Mouse (Mus musculus) myocyte (in vitro differentiated cells): Measurements from ENCODE around the gene Cdkn2c. TPM values are rescaled to one million over a fixed set of nuclear protein-coding genes. Genes with fewer than 3 reads are reported as not detected.
A peak's percentile ranks its signal among the peaks of the same experiment; 100 is the strongest.

Experiments used
- H3K27me3 ChIP-seq: one replicate; pipeline ENCODE4 v1.6.1; 2011; ENCODE audit not compliant: control insufficient read depth, insufficient read depth, insufficient read length
- H3K36me3 ChIP-seq: one replicate; pipeline ENCODE4 v1.6.1; 2011; ENCODE audit not compliant: control insufficient read depth, insufficient read depth
- H3K4me2 ChIP-seq: one replicate; pipeline ENCODE4 v1.6.1; 2011; ENCODE audit warnings: low read depth, control low read depth
- H3K4me3 ChIP-seq: one replicate; pipeline ENCODE4 v1.5.1; 2011; ENCODE audit warnings: mild to moderate bottlenecking, control low read depth, moderate library complexity
- H3K79me2 ChIP-seq: one replicate; pipeline ENCODE4 v1.6.1; 2011; ENCODE audit not compliant: control insufficient read depth, insufficient read depth
- H3ac ChIP-seq: one replicate; pipeline ENCODE4 v1.6.1; 2011; ENCODE audit not compliant: control insufficient read depth, insufficient read length
- CEBPB ChIP-seq: IDR thresholded peaks from 2 replicates; pipeline ENCODE4 v1.6.1; 2011; ENCODE audit warnings: mild to moderate bottlenecking, moderate library complexity; ENCODE audit not compliant: poor library complexity, insufficient read depth, severe bottlenecking
- E2F4 ChIP-seq: IDR thresholded peaks from one replicate; pipeline ENCODE4 v1.6.1; 2011; ENCODE audit warnings: mild to moderate bottlenecking, control low read depth, moderate library complexity; ENCODE audit not compliant: insufficient read depth
- MAX ChIP-seq: IDR thresholded peaks from one replicate; pipeline ENCODE4 v1.6.1; 2011; ENCODE audit warnings: low read depth, mild to moderate bottlenecking, control low read depth
- MYOD1 ChIP-seq, 3 experiments: IDR thresholded peaks; one replicate each; pipeline ENCODE4 v1.6.1; 2011; ENCODE audit warnings: control low read depth in 2 of 3, low read depth in 2 of 3, mild to moderate bottlenecking in 2 of 3, moderate library complexity in 1 of 3; ENCODE audit not compliant: insufficient read length in 2 of 3, control insufficient read depth in 1 of 3
- MYOG ChIP-seq, 3 experiments: IDR thresholded peaks; one replicate each; pipeline ENCODE4 v1.6.1; 2011; ENCODE audit warnings: control low read depth in 2 of 3, low read depth in 2 of 3, mild to moderate bottlenecking in 2 of 3; ENCODE audit not compliant: insufficient read length in 2 of 3, control insufficient read depth in 1 of 3, insufficient read depth in 1 of 3
- POLR2A ChIP-seq: IDR thresholded peaks from one replicate; pipeline ENCODE4 v1.6.1; 2011; ENCODE audit warnings: low read depth, mild to moderate bottlenecking, control low read depth, moderate library complexity; ENCODE audit not compliant: insufficient read length
- POLR2AphosphoS2 ChIP-seq: IDR thresholded peaks from one replicate; pipeline ENCODE4 v1.6.1; 2011; ENCODE audit warnings: low read depth, control low read depth; ENCODE audit not compliant: insufficient read length
- REST ChIP-seq: IDR thresholded peaks from one replicate; pipeline ENCODE4 v1.6.1; 2011; ENCODE audit warnings: mild to moderate bottlenecking, control low read depth, moderate library complexity; ENCODE audit not compliant: insufficient read depth, insufficient read length
- SRF ChIP-seq: IDR thresholded peaks from one replicate; pipeline ENCODE4 v1.6.1; 2011; ENCODE audit warnings: low read depth; ENCODE audit not compliant: control insufficient read depth, insufficient read length
- TCF12 ChIP-seq: IDR thresholded peaks from one replicate; pipeline ENCODE4 v1.6.1; 2011; ENCODE audit warnings: mild to moderate bottlenecking, control low read depth; ENCODE audit not compliant: poor library complexity, insufficient read depth, severe bottlenecking
- TCF3 ChIP-seq: IDR thresholded peaks from one replicate; pipeline ENCODE4 v1.6.1; 2011; ENCODE audit warnings: low read depth, control low read depth; ENCODE audit not compliant: insufficient read length
- USF1 ChIP-seq: IDR thresholded peaks from one replicate; pipeline ENCODE4 v1.6.1; 2011; ENCODE audit warnings: low read depth, mild to moderate bottlenecking, control low read depth, moderate library complexity
- polyA plus RNA-seq: library from polyadenylated mRNA; unstranded; fragments of >200 nt; fragmentation: generic; extraction: Trizol; gene quantifications from one replicate; pipeline ENCODE4 v1.2.1, GENCODE M21; 2012; ENCODE audit warnings: missing spikeins

Cdkn2c gene
- polyA plus RNA-seq, 1 experiment = 17.3 TPM

GRCm38 (mm10) chr4:109664091-109664490, 2.9 kb downstream of the Cdkn2c start:
- H3K4me3 ChIP-seq = peak overlapping the region; percentile 80
- peaks cover 57% of the 10 kb centered on the region for H3K79me2 ChIP-seq
- no peaks in the 10 kb centered on the region for H3K36me3 ChIP-seq
- no peaks in the 10 kb centered on the region for H3K27me3 ChIP-seq
- H3ac ChIP-seq = no peak overlapping the region
- peak overlapping the region; percentile 93 for H3K4me2 ChIP-seq
- no peak for TF ChIP-seq USF1
- TF ChIP-seq TCF12 = no peak
- TF ChIP-seq POLR2AphosphoS2 = no peak
- TF ChIP-seq MYOG (IDR thresholded peaks at IDR 0.05; ENCODE audit: control insufficient read depth in 1 of 3, insufficient read depth in 1 of 3, insufficient read length in 2 of 3, low read depth in 2 of 3) = no peak
- no peak for TF ChIP-seq REST

DNA sequence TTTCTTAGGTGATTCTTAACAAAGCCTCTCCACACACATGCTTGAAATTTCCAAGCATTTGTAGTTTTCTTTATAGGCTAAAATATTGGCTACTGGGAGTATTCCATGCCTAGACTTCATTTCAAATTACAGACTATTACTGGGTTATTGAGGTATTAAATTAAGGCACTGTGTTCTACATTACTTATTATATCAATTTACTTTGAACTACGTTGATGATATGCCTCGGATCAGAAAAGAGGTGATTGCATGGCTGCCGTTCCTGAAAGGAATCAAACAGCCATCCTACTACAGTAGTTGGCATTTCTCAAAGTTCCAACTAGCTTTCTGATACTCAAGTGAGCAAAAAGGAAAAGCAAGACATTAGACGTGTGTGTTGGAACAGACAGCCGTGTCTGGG, 4.7 kb downstream of the Cdkn2c start:
- H3K36me3 ChIP-seq = no peaks in the 10 kb centered on the region
- H3ac ChIP-seq = no peak overlapping the region
- H3K4me2 ChIP-seq = peak overlapping the region; percentile 66
- TF ChIP-seq E2F4 = no peak
- no peak for TF ChIP-seq POLR2A
- no peak for TF ChIP-seq POLR2AphosphoS2
- no peak for TF ChIP-seq MYOD1 (IDR thresholded peaks at IDR 0.05; ENCODE audit: control insufficient read depth in 1 of 3, insufficient read length in 2 of 3, low read depth in 2 of 3)
- TF ChIP-seq MAX = no peak
- no peak for TF ChIP-seq USF1
- TF ChIP-seq CEBPB = no peak
- no peak for TF ChIP-seq TCF12
- no peak for TF ChIP-seq MYOG (IDR thresholded peaks at IDR 0.05; ENCODE audit: control insufficient read depth in 1 of 3, insufficient read depth in 1 of 3, insufficient read length in 2 of 3, low read depth in 2 of 3)
- no peak for TF ChIP-seq SRF
- H3K27me3 ChIP-seq = no peaks in the 10 kb centered on the region
- no peak overlapping the region for H3K4me3 ChIP-seq
- peaks cover 54% of the 10 kb centered on the region for H3K79me2 ChIP-seq

GRCm38 (mm10) chr4:109661183-109661582, 5.8 kb downstream of the Cdkn2c start:
- Histone ChIP-seq H3K27me3 (no peaks in the 10 kb centered on the region), H3ac (no peak overlapping the region), H3K36me3 (no peaks in the 10 kb centered on the region), H3K79me2 (peaks cover 54% of the 10 kb centered on the region), H3K4me2 (peak overlapping the region; percentile 22), H3K4me3 (no peak overlapping the region)
- TF ChIP-seq CEBPB (no peak), MYOD1 (IDR thresholded peaks at IDR 0.05; ENCODE audit: control insufficient read depth in 1 of 3, insufficient read length in 2 of 3, low read depth in 2 of 3) (no peak), USF1 (no peak), SRF (no peak)

DNA sequence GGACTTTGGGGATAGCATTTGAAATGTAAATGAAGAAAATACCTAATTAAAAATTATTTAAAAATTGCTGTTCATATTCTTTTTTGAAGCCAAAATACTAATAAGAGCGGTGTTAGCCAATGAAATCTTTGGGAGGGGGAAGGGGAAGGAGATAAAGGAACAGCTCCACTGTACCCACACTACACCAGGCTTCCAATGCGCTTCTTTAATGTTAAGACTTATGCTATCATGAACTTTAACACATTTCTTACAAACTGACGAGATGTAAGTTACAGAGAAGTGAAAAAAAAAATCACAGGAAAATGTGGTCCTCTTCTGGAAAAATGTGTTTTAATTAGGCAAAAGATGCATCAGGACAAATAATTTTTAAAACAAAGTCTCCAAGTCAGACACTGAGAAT, 6.4 kb downstream of the Cdkn2c start:
- Histone ChIP-seq H3K27me3 (no peaks in the 10 kb centered on the region), H3K36me3 (no peaks in the 10 kb centered on the region), H3ac (no peak overlapping the region), H3K4me2 (no peak overlapping the region), H3K79me2 (peaks cover 53% of the 10 kb centered on the region), H3K4me3 (no peak overlapping the region)
- TF ChIP-seq POLR2AphosphoS2 (no peak), USF1 (no peak), POLR2A (no peak), SRF (no peak), CEBPB (no peak), REST (no peak)

DNA sequence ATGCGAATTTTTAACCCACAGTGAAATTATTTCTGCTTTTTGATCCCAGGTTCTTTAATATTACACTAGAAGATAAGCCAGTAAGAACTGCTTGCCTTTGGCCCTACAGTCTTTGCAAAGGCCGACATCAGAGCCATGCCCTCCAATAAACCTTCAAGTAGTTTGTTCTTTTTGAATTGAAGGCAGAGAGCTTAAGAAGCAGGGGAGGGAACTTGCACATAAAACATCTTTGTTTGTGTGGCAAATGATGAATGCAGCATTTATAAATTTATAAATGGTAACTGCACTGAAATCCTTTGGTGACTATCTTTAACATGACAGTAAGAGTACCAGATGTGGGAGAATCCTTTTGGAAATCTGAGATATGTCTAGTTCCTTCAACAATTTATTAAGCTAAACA, 7.4 kb downstream of the Cdkn2c start:
- Histone ChIP-seq H3K27me3 (no peaks in the 10 kb centered on the region), H3K79me2 (peaks cover 43% of the 10 kb centered on the region)
- TF ChIP-seq TCF12 (no peak), USF1 (no peak), SRF (no peak), MAX (no peak), MYOG (IDR thresholded peaks at IDR 0.05; ENCODE audit: control insufficient read depth in 1 of 3, insufficient read depth in 1 of 3, insufficient read length in 2 of 3, low read depth in 2 of 3) (no peak), REST (no peak), CEBPB (no peak), TCF3 (no peak), POLR2A (no peak), E2F4 (no peak), POLR2AphosphoS2 (no peak), MYOD1 (IDR thresholded peaks at IDR 0.05; ENCODE audit: control insufficient read depth in 1 of 3, insufficient read length in 2 of 3, low read depth in 2 of 3) (no peak)

DNA sequence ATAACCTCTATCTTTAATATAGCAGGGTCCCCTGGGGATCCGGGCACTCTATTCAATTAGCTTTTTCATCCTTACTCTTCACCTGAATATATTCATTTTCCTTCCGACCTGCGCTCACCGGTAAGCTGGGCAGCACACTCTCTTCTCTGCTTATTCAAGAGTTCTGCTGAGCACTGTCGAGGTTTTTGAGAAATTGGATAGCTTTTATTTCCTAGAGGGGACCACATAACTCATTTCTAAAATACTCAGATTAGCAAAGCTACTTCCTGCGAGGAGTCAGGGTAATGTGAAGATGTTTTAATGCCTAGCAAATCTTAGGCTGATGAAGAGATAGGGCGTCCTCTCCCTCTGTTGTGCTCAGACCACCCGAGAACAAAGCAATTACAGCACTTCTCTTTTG, 8.2 kb downstream of the Cdkn2c start:
- no peaks in the 10 kb centered on the region for H3K36me3 ChIP-seq
- H3K4me2 ChIP-seq = no peak overlapping the region
- H3ac ChIP-seq = no peak overlapping the region
- H3K79me2 ChIP-seq = peaks cover 36% of the 10 kb centered on the region
- no peaks in the 10 kb centered on the region for H3K27me3 ChIP-seq
- no peak overlapping the region for H3K4me3 ChIP-seq
- TF ChIP-seq MYOD1 (IDR thresholded peaks at IDR 0.05; ENCODE audit: control insufficient read depth in 1 of 3, insufficient read length in 2 of 3, low read depth in 2 of 3) (no peak), CEBPB (no peak), MAX (no peak), MYOG (IDR thresholded peaks at IDR 0.05; ENCODE audit: control insufficient read depth in 1 of 3, insufficient read depth in 1 of 3, insufficient read length in 2 of 3, low read depth in 2 of 3) (no peak), REST (no peak), E2F4 (no peak), POLR2AphosphoS2 (no peak), TCF3 (no peak), POLR2A (no peak), SRF (no peak), USF1 (no peak), TCF12 (no peak)

More for the DNA sequence above, 7.4 kb downstream of the Cdkn2c start:
- Histone ChIP-seq H3ac (no peak overlapping the region), H3K4me3 (no peak overlapping the region), H3K36me3 (no peaks in the 10 kb centered on the region), H3K4me2 (no peak overlapping the region)
